Mouse (Mus musculus) stomach, embryonic 15.5 days (tissue): Measurements from ENCODE around the gene Pou2af1. TPM values are rescaled to one million over a fixed set of nuclear protein-coding genes. Genes with fewer than 3 reads are reported as not detected.

Experiments
- ATAC-seq: fragments of 200-750 bp; cut with Nextera tagmentation; 2 replicates; pipeline ENCODE4 v1.8.0; 2017; ENCODE audit warnings: low read depth, moderate number of reproducible peaks, moderate TSS enrichment; ENCODE audit not compliant: insufficient read depth, low FRiP score
- H3K27ac ChIP-seq: fragments of 300-500 bp; sonication (generic); 2 replicates; pipeline ENCODE4 v1.5.1; 2015; ENCODE audit warnings: mild to moderate bottlenecking, inconsistent platforms
- H3K27me3 ChIP-seq: fragments of 300-500 bp; sonication (generic); replicated peaks from 2 replicates; pipeline ENCODE4 v1.6.1; 2015; ENCODE audit warnings: inconsistent platforms
- H3K36me3 ChIP-seq: fragments of 300-500 bp; sonication (generic); 2 replicates; pipeline ENCODE4 v1.6.1; 2015; ENCODE audit warnings: inconsistent platforms
- H3K4me1 ChIP-seq: fragments of 300-500 bp; sonication (generic); 2 replicates; pipeline ENCODE4 v1.6.1; 2015; ENCODE audit warnings: inconsistent platforms
- H3K4me2 ChIP-seq: fragments of 300-500 bp; sonication (generic); 2 replicates; pipeline ENCODE4 v1.6.1; 2015; ENCODE audit warnings: mild to moderate bottlenecking, inconsistent platforms
- H3K4me3 ChIP-seq: fragments of 300-500 bp; sonication (generic); replicated peaks from 2 replicates; pipeline ENCODE4 v1.5.1; 2015; ENCODE audit warnings: inconsistent platforms
- H3K9ac ChIP-seq: fragments of 300-500 bp; sonication (generic); 2 replicates; pipeline ENCODE4 v1.6.1; 2015; ENCODE audit warnings: inconsistent platforms
- H3K9me3 ChIP-seq: fragments of 300-500 bp; sonication (generic); 2 replicates; pipeline ENCODE4 v1.6.1; 2016; ENCODE audit warnings: inconsistent platforms
- WGBS: fragments of 180-500 bp; shearing (Covaris S2); methylation state at CpG from one replicate; pipeline ENCODE4 v1.1.7; 2015; 5-methylcytosine and 5-hydroxymethylcytosine counted together
- polyA plus RNA-seq: library from polyadenylated mRNA; unstranded; fragments of >200 nt; fragmentation: Nextera tagmentation; extraction: Ambion mirVana; gene quantifications from 2 replicates; pipeline ENCODE4 v1.2.1, GENCODE M21; 2015

The Pou2af1 gene
- polyA plus RNA-seq, 1 experiment from 2014 or later, result 0.23 TPM

DNA sequence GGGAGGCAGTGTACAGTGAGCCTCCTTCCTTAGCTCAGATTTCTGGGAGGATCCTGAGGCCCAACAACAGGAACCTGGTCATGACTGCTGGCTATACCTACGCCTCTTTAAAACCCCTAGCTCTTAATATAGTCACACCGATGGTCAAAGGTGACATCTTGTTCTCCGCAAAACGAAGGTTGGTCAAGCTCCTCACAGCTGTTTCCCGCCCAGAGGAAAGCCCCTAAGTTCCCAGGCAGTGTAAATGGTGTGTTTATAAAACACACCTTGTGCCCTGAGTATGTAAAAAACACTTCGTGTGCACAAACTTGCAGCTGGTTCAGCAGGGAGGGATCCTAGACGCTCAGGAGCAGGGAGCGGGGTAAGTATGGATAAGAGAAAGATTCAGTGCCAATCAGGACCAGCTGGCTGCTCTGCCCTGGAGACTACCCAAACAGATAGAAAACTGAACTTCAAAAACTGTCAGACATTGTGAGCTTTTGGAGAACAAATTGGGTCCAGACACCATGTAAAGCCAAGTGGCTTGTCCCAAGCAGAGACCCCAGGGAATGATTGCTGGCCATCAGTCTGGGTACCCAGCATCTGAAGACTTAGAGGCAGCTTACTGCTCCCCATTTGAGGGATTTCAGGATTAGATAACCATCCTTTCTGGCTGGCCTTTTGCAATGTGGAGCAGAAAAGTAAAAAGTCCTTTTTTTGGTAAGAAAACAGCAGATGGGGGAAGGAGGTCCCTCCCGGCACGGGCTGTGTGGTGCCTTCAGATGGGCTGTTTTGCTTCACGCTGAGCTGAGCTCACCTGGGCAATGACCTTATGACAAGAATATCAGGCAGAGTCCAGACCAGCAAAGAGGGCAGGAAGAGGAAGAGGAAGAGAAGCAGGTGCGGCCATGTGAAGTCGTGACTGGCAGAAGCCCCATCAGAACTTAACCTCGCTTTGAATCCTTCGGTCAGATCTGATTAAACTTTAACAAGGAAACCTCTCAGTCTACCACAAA is 30.5 kb upstream of the Pou2af1 start:
- no peaks in the 10 kb centered on the region for H3K9me3 ChIP-seq
- H3K9ac ChIP-seq, result no peak overlapping the region
- H3K27ac ChIP-seq, result no peak overlapping the region
- no peaks in the 10 kb centered on the region for H3K27me3 ChIP-seq
- H3K36me3 ChIP-seq, result no peaks in the 10 kb centered on the region
- H3K4me1 ChIP-seq, result no peaks in the 10 kb centered on the region
- H3K4me2 ChIP-seq, result no peak overlapping the region
- ATAC-seq, result no peak
- no peak overlapping the region for H3K4me3 ChIP-seq
- 68% methylated on average over 15 of the region's 15 CpGs for WGBS

GRCm38 (mm10) chr9:51185386-51185785 is 28.1 kb upstream of the Pou2af1 start:
- Histone ChIP-seq H3K36me3 (no peaks in the 10 kb centered on the region), H3K9ac (no peak overlapping the region), H3K4me2 (no peak overlapping the region), H3K4me1 (no peaks in the 10 kb centered on the region), H3K27me3 (no peaks in the 10 kb centered on the region), H3K4me3 (no peak overlapping the region), H3K27ac (no peak overlapping the region), H3K9me3 (no peaks in the 10 kb centered on the region)
- WGBS, result 70% methylated on average over 4 of the region's 4 CpGs
- no peak for ATAC-seq

DNA sequence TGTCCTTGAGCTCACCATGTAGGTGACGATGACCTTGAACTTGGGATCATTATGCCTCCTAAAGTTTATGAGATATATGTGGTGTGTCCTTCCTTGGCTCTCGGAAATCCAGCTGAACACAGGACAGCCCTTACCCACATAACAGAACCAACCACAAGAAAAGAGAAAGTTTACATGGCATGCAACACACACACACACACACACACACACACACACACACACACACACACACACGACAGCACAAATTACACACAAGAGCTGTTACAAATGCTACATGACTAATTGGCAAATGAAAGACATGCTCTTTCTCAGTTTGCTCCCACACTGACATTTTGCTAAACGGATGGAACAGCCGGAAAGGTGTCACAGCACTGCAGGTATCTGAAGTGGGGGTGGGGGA is 27.6 kb upstream of the Pou2af1 start:
- H3K36me3 ChIP-seq, result no peaks in the 10 kb centered on the region
- no peaks in the 10 kb centered on the region for H3K27me3 ChIP-seq
- no peaks in the 10 kb centered on the region for H3K4me1 ChIP-seq
- WGBS, result 71% methylated on average over 5 of the region's 5 CpGs
- no peak overlapping the region for H3K4me3 ChIP-seq
- no peak overlapping the region for H3K27ac ChIP-seq
- H3K9ac ChIP-seq, result no peak overlapping the region
- no peaks in the 10 kb centered on the region for H3K9me3 ChIP-seq
- no peak overlapping the region for H3K4me2 ChIP-seq
- ATAC-seq, result no peak

GRCm38 (mm10) chr9:51190655-51191054 is 22.9 kb upstream of the Pou2af1 start:
- Histone ChIP-seq H3K9ac (no peak overlapping the region), H3K4me3 (no peak overlapping the region), H3K4me2 (no peak overlapping the region), H3K4me1 (no peaks in the 10 kb centered on the region), H3K36me3 (no peaks in the 10 kb centered on the region), H3K9me3 (no peaks in the 10 kb centered on the region), H3K27ac (no peak overlapping the region), H3K27me3 (no peaks in the 10 kb centered on the region)
- no peak for ATAC-seq
- 73% methylated on average over 3 of the region's 3 CpGs for WGBS

DNA sequence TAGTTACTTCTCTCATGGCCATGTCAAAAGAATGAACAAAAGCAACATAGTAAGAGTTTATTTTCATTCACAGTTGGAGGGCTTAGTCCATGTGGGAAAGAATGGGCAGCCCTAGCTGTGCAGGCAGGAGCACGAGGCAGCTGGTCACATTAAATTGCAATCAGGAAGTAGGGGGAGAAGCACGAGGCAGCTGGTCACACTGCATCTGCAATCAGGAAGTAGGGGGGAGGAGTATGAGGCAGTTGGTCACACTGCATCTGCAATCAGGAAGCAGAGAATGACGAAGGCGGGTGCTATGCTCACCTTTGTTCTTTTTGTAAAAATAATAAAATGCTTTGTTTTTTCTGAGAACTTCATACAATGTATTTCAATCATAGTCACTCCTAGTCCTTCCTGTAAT is 18.7 kb upstream of the Pou2af1 start:
- 68% methylated on average over 4 of the region's 4 CpGs for WGBS

DNA sequence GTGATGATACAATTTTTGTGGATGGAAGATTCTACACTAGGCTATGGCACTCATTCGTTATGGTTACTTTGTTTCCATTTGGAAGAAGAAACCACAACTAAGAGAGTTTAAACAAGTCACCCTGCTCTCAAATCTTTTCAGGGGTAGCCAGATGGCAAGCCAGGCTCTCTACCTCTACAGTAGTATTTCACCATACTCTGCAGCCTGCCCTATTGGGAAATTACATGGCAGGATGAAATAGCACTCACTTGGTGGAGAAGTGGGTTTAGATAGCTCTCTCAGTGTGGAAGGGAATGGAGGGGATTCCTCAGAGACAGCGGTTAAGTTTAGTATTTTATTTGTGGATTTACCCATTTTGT is 4.6 kb upstream of the Pou2af1 start:
- 86% methylated on average over 2 of the region's 2 CpGs for WGBS
- H3K4me3 ChIP-seq, result no peak overlapping the region
- H3K4me2 ChIP-seq, result no peak overlapping the region
- no peaks in the 10 kb centered on the region for H3K9me3 ChIP-seq
- no peaks in the 10 kb centered on the region for H3K4me1 ChIP-seq
- H3K27ac ChIP-seq, result no peak overlapping the region
- no peak overlapping the region for H3K9ac ChIP-seq
- no peak for ATAC-seq
- no peaks in the 10 kb centered on the region for H3K36me3 ChIP-seq
- no peaks in the 10 kb centered on the region for H3K27me3 ChIP-seq

More for the DNA sequence above, 18.7 kb upstream of the Pou2af1 start:
- Histone ChIP-seq H3K27ac (no peak overlapping the region), H3K9me3 (no peaks in the 10 kb centered on the region), H3K9ac (no peak overlapping the region), H3K4me3 (no peak overlapping the region), H3K4me2 (no peak overlapping the region), H3K4me1 (no peaks in the 10 kb centered on the region), H3K27me3 (no peaks in the 10 kb centered on the region), H3K36me3 (no peaks in the 10 kb centered on the region)
- no peak for ATAC-seq

- Histone ChIP-seq H3K4me3 (no peak overlapping the region), H3K27me3 (no peaks in the 10 kb centered on the region), H3K9me3 (no peaks in the 10 kb centered on the region), H3K4me1 (no peaks in the 10 kb centered on the region), H3K36me3 (no peaks in the 10 kb centered on the region), H3K27ac (no peak overlapping the region), H3K9ac (no peak overlapping the region), H3K4me2 (no peak overlapping the region)
- WGBS, result 64% methylated on average over 6 of the region's 6 CpGs
- ATAC-seq, result no peak
Measured at GRCm38 (mm10) chr9:51211191-51211590, 2.3 kb upstream of the Pou2af1 start.

- no peaks in the 10 kb centered on the region for H3K36me3 ChIP-seq
- no peak overlapping the region for H3K4me2 ChIP-seq
- no peaks in the 10 kb centered on the region for H3K9me3 ChIP-seq
- H3K4me1 ChIP-seq, result no peaks in the 10 kb centered on the region
- H3K27ac ChIP-seq, result no peak overlapping the region
- no peak for ATAC-seq
- no peak overlapping the region for H3K9ac ChIP-seq
- WGBS, result 87% methylated on average over 6 of the region's 6 CpGs
- H3K4me3 ChIP-seq, result no peak overlapping the region
- H3K27me3 ChIP-seq, result no peaks in the 10 kb centered on the region
Measured at GRCm38 (mm10) chr9:51213729-51214237, 275 bp downstream of the Pou2af1 start.

GRCm38 (mm10) chr9:51215311-51215710 is 1.8 kb downstream of the Pou2af1 start:
- no peak for ATAC-seq
- 41% methylated on average over 4 of the region's 4 CpGs for WGBS
- no peak overlapping the region for H3K4me3 ChIP-seq
- H3K27ac ChIP-seq, result no peak overlapping the region
- no peak overlapping the region for H3K4me2 ChIP-seq
- no peaks in the 10 kb centered on the region for H3K9me3 ChIP-seq
- H3K4me1 ChIP-seq, result no peaks in the 10 kb centered on the region
- H3K36me3 ChIP-seq, result no peaks in the 10 kb centered on the region
- H3K27me3 ChIP-seq, result no peaks in the 10 kb centered on the region
- no peak overlapping the region for H3K9ac ChIP-seq

DNA sequence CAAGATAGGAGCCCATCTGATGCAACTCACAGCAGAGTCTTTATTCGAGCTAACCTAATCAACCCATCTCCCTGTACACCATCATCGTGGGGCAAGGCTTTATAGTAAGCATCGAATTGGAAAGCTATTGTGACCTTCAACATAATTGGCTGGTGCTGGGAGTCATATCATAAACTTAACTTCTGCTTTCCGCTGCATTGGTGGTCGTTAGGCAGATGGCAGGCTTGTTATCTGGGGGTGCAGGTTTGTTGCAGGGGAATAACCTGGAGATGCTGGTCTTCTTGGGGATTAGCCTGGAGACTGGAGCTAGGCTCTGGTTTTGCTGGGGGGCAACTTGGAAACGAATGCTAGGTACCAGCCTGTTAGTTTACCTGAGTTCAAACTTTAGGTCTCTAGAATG is 2.4 kb downstream of the Pou2af1 start:
- Histone ChIP-seq H3K4me2 (no peak overlapping the region), H3K9me3 (no peaks in the 10 kb centered on the region), H3K4me1 (no peaks in the 10 kb centered on the region), H3K27me3 (no peaks in the 10 kb centered on the region), H3K9ac (no peak overlapping the region), H3K36me3 (no peaks in the 10 kb centered on the region), H3K4me3 (no peak overlapping the region), H3K27ac (no peak overlapping the region)
- whole genome bisulfite sequencing, result 80% methylated on average over 6 of the region's 6 CpGs
- no peak for ATAC-seq

GRCm38 (mm10) chr9:51225636-51226166 is 12.2 kb downstream of the Pou2af1 start:
- H3K4me3 ChIP-seq, result no peak overlapping the region
- H3K27me3 ChIP-seq, result no peaks in the 10 kb centered on the region
- H3K9ac ChIP-seq, result no peak overlapping the region
- no peaks in the 10 kb centered on the region for H3K9me3 ChIP-seq
- H3K36me3 ChIP-seq, result no peaks in the 10 kb centered on the region
- 81% methylated on average over 5 of the region's 5 CpGs for WGBS
- H3K27ac ChIP-seq, result no peak overlapping the region
- H3K4me2 ChIP-seq, result no peak overlapping the region
- no peaks in the 10 kb centered on the region for H3K4me1 ChIP-seq
- ATAC-seq, result no peak

- 46% methylated on average over 4 of the region's 4 CpGs for WGBS
- no peak overlapping the region for H3K4me3 ChIP-seq
- no peak overlapping the region for H3K4me2 ChIP-seq
- no peaks in the 10 kb centered on the region for H3K36me3 ChIP-seq
- ATAC-seq, result peak; percentile 93
- no peak overlapping the region for H3K9ac ChIP-seq
- no peaks in the 10 kb centered on the region for H3K27me3 ChIP-seq
- peak overlapping the region; percentile 28 for H3K27ac ChIP-seq
- H3K4me1 ChIP-seq, result no peaks in the 10 kb centered on the region
- H3K9me3 ChIP-seq, result no peaks in the 10 kb centered on the region
Measured at GRCm38 (mm10) chr9:51230701-51231389, 17.3 kb downstream of the Pou2af1 start.
